Mouse (Mus musculus): ENCODE data around the gene Fam20a. TPM values are rescaled to one million over a fixed set of nuclear protein-coding genes. Genes with fewer than 3 reads are reported as not detected.
A peak's percentile ranks its signal among the peaks of the same experiment; 100 is the strongest.

Fam20a gene
- polyA plus RNA-seq, 1 experiment from 2014 or later: 1.2 TPM

DNA sequence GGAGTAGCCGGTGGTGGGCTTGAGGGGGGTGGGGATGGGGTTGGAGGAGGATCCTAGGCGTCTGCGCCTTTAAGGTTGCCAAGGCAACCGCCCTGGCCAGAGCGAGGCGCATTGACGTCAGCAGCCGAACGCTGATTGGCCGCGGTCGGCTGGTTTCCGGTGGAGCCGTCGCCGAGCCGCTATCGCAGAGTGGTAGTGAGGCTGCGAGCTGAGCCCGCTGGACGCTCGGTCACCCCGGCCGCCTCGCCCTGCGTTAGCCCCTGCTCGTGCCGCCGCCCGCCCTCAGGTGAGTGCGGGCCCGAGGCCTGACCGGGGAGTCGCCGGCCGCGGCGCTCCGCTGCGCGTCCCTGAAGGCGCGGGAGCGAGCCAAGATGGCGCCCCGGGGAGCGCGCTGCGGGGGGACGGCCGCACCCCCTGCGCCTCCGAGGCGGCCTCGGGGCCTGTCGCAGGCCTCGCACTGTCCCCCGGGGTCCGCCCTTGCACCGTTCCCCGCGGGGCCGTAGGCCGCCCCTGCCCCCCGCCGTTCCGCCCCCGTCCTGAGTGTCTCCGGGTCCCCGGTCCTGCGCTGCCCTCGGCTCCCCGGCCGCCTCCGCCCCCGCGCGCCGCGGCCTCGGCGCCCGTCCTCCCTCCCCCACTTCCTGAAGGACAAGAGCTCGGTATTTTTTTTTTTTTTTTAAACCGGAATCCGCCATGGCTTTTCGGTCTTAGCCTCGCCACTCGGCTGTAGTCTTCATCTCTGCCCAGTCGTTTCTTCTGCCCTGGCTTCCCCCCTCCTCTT is 71.1 kb downstream of the Fam20a start:
- H3K9me3 ChIP-seq (ENCODE audit: control insufficient read depth, low read depth, low read length): no peaks in the 10 kb centered on the region
- peak; percentile 95 for ATAC-seq (ENCODE audit: insufficient number of reproducible peaks, insufficient read depth, low FRiP score, low read depth)
- H3K9ac ChIP-seq (replicated peaks; ENCODE audit: low read depth, low read length): peak overlapping the region; percentile 79
- no peaks in the 10 kb centered on the region for H3K27me3 ChIP-seq (ENCODE audit: control insufficient read depth, insufficient read depth, low read length)
- peak overlapping the region; percentile 92 for H3K4me2 ChIP-seq (replicated peaks; ENCODE audit: low read depth, low read length)
- H3K36me3 ChIP-seq (ENCODE audit: control insufficient read depth, insufficient read depth, low read length): peaks cover 19% of the 10 kb centered on the region
- peak overlapping the region; percentile 96 for H3K27ac ChIP-seq (ENCODE audit: low read length)
- H3K4me1 ChIP-seq (ENCODE audit: control insufficient read depth, insufficient read depth, low read length): peaks cover 23% of the 10 kb centered on the region
- peak overlapping the region; percentile 92 for H3K4me3 ChIP-seq (ENCODE audit: low read depth, low read length)
- under 1% methylated on average over 70 of the region's 90 CpGs for WGBS

DNA sequence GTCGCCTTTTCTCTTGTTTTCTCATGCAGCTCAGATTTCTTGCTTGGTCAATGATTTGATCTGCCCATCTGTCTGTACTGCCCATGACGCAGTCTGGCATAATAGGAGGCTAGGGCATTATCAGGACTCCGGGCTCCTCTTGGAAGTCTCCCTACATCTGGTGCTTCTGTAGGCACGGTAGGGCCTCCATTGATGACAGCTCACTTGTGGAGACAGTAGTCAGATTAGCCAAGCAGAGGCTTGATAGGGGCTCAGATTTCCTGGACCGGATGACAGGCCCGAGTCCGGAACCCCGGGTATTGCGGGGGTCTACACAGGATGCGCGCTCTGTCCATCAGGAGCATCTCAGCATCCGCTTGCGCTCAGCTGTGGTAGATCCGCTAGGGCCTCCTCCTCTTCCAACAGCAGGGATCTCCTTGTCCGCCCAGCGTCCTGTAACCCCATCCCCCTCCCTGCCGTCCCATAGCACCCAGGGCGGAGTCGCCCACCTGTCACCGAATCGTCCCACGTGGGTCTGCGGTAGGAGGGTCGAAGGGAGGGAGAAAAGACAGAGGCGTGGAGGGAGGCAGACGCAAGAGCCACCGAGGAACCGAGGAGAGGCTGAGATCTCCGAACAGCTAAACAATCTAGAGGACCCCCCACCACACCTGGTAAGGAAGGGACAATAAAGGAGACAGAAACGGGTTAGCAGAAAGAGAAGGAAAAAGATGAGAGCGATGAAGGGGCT is 71.9 kb downstream of the Fam20a start:
- H3K9ac ChIP-seq (replicated peaks; ENCODE audit: low read depth, low read length): peak overlapping the region; percentile 79
- peak; percentile 73 for ATAC-seq (ENCODE audit: insufficient number of reproducible peaks, insufficient read depth, low FRiP score, low read depth)
- peak overlapping the region; percentile 92 for H3K4me3 ChIP-seq (ENCODE audit: low read depth, low read length)
- no peaks in the 10 kb centered on the region for H3K27me3 ChIP-seq (ENCODE audit: control insufficient read depth, insufficient read depth, low read length)
- 3% methylated on average over 31 of the region's 31 CpGs for WGBS
- H3K36me3 ChIP-seq (ENCODE audit: control insufficient read depth, insufficient read depth, low read length): peaks cover 16% of the 10 kb centered on the region
- H3K4me2 ChIP-seq (replicated peaks; ENCODE audit: low read depth, low read length): peak overlapping the region; percentile 85
- no peaks in the 10 kb centered on the region for H3K9me3 ChIP-seq (ENCODE audit: control insufficient read depth, low read depth, low read length)
- H3K4me1 ChIP-seq (ENCODE audit: control insufficient read depth, insufficient read depth, low read length): peaks cover 23% of the 10 kb centered on the region
- peak overlapping the region; percentile 96 for H3K27ac ChIP-seq (ENCODE audit: low read length)

DNA sequence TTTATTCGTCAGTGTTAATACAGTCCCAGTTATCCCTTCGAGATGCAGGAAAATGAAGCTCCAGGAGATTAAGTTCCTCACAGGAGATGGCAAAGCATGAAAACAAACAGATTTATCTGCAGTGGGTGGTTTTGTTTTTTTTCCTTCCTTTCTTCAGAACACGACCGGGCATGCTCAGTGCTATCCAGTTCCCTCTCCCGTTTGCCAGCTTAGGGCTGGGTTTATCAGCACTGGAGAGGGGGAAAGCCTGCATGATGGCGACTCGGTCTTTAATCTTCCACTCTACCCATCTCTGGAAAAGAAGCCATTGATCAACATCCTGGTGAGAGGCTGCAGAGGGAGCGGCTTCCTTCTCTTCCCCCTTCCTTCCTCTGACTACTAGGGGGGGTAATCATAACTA is 72.9 kb downstream of the Fam20a start, which contains the start of gene Prkar1a:
Prkar1a (plus strand) TSS at position 200 of the 400 bp plus-strand sequence.
- Histone ChIP-seq H3K4me3 (ENCODE audit: low read depth, low read length) (peak within 1 kb of the TSS; percentile 92), H3K27me3 (ENCODE audit: control insufficient read depth, insufficient read depth, low read length) (no peaks in the 10 kb centered on the region), H3K4me1 (ENCODE audit: control insufficient read depth, insufficient read depth, low read length) (peaks cover 23% of the 10 kb centered on the region), H3K27ac (ENCODE audit: low read length) (peak within 1 kb of the TSS; percentile 96), H3K9ac (replicated peaks; ENCODE audit: low read depth, low read length) (peak within 1 kb of the TSS; percentile 79), H3K4me2 (replicated peaks; ENCODE audit: low read depth, low read length) (peak within 1 kb of the TSS; percentile 85), H3K9me3 (ENCODE audit: control insufficient read depth, low read depth, low read length) (no peaks in the 10 kb centered on the region), H3K36me3 (ENCODE audit: control insufficient read depth, insufficient read depth, low read length) (peaks cover 6% of the 10 kb centered on the region)
- ATAC-seq (ENCODE audit: insufficient number of reproducible peaks, insufficient read depth, low FRiP score, low read depth): no peak
- 13% methylated on average over 8 of the region's 8 CpGs for WGBS

DNA sequence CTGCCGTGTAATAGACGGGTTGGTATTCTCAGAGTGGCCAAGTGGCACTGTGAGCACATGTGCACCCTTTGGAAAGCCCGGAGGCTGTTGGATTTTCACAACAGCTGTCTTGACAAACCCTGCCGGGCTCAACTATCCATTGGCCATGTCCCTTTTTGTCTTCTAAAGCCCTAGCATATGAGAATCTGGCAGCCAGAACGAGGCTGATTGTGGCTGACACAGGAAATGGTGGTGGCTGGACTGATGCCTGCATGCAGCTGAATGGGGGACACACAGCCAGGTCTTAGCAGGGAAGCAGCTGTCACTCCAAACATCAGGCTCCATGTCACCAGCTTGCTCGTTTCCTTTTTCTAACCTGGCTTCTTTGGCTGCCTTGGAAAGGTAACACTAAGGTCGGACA is 73.6 kb downstream of the Fam20a start:
- no peaks in the 10 kb centered on the region for H3K27me3 ChIP-seq (ENCODE audit: control insufficient read depth, insufficient read depth, low read length)
- no peaks in the 10 kb centered on the region; the same call in 1 of the 2 replicates for H3K36me3 ChIP-seq (ENCODE audit: control insufficient read depth, insufficient read depth, low read length)
- H3K4me1 ChIP-seq (ENCODE audit: control insufficient read depth, insufficient read depth, low read length): peaks cover 20% of the 10 kb centered on the region
- no peaks in the 10 kb centered on the region for H3K9me3 ChIP-seq (ENCODE audit: control insufficient read depth, low read depth, low read length)
- ATAC-seq (ENCODE audit: insufficient number of reproducible peaks, insufficient read depth, low FRiP score, low read depth): no peak
- WGBS: 48% methylated on average over 7 of the region's 7 CpGs
- no peak overlapping the region for H3K9ac ChIP-seq (replicated peaks; ENCODE audit: low read depth, low read length)
- no peak overlapping the region for H3K27ac ChIP-seq (ENCODE audit: low read length)
- no peak overlapping the region for H3K4me3 ChIP-seq (ENCODE audit: low read depth, low read length)
- no peak overlapping the region for H3K4me2 ChIP-seq (replicated peaks; ENCODE audit: low read depth, low read length)

DNA sequence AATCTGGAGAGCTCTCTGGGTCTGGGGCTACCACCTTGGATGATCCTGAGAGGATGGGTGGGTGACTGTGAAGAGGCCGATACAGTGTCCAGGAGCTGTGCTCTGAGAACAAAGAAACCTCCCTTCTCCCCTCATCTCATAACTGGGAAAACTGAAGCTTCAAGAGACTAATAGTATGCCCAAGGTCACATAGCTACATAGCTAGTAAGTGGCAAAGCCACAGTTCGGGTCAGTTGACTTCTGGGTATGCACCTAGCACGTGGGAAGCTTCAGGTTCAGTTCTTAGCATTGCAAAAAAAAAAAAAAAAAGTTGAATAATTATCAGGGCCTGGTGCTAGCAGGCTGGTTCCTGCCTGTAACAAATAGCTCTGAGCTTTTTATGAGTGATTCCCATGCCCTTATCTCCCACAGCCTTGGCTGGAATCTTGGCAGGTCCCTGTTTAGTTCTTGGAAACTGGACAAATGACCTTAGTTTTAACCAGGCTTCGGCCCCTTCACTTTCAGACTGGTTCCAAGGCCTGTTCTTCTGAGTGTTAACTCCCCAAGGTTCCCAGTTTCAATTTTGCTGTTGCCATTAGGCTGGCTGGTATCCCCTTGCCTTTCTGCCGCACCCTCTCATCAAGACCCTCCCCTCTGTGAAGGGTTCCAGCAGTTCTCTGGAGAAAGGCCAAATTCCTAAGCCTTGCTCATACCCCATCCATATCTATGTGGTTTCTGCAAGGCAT is 80.4 kb downstream of the Fam20a start:
- Histone ChIP-seq H3K27ac (ENCODE audit: low read length) (no peak overlapping the region), H3K4me1 (ENCODE audit: control insufficient read depth, insufficient read depth, low read length) (no peaks in the 10 kb centered on the region), H3K4me3 (ENCODE audit: low read depth, low read length) (no peak overlapping the region), H3K27me3 (ENCODE audit: control insufficient read depth, insufficient read depth, low read length) (no peaks in the 10 kb centered on the region), H3K9me3 (ENCODE audit: control insufficient read depth, low read depth, low read length) (no peaks in the 10 kb centered on the region), H3K9ac (replicated peaks; ENCODE audit: low read depth, low read length) (no peak overlapping the region), H3K4me2 (replicated peaks; ENCODE audit: low read depth, low read length) (no peak overlapping the region), H3K36me3 (ENCODE audit: control insufficient read depth, insufficient read depth, low read length) (no peaks in the 10 kb centered on the region)
- ATAC-seq (ENCODE audit: insufficient number of reproducible peaks, insufficient read depth, low FRiP score, low read depth): no peak
- WGBS: 69% methylated on average over 5 of the region's 5 CpGs

DNA sequence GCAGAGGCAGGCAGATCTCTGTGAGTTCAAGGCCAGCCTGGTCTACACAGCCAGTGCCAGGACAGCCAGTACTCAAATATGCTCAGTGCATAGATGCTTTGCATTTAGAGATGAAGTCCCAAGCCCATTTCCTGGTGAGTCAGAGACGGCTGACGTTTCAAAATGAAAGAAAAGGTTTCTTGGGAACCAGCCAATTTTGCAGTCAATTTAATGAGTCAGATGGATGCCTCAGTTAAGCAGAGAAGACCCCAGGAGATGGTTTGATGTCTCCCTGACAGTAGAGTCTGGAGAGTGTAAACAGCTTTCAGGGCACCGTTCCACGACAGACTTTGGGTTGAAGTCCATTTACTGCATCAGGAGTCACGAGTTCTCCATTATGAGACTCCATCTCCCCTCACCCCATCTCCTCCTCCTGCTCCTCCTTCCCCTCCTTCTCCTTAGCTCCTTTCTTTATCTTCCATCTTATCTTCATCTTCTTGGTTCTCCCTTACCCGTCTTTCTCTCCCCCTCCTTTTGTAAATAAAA is 86.1 kb downstream of the Fam20a start:
- Histone ChIP-seq H3K36me3 (ENCODE audit: control insufficient read depth, insufficient read depth, low read length) (no peaks in the 10 kb centered on the region), H3K9me3 (ENCODE audit: control insufficient read depth, low read depth, low read length) (no peaks in the 10 kb centered on the region), H3K27me3 (ENCODE audit: control insufficient read depth, insufficient read depth, low read length) (no peaks in the 10 kb centered on the region), H3K27ac (ENCODE audit: low read length) (no peak overlapping the region), H3K4me3 (ENCODE audit: low read depth, low read length) (no peak overlapping the region), H3K4me2 (replicated peaks; ENCODE audit: low read depth, low read length) (no peak overlapping the region), H3K9ac (replicated peaks; ENCODE audit: low read depth, low read length) (no peak overlapping the region), H3K4me1 (ENCODE audit: control insufficient read depth, insufficient read depth, low read length) (no peaks in the 10 kb centered on the region)
- no peak for ATAC-seq (ENCODE audit: insufficient number of reproducible peaks, insufficient read depth, low FRiP score, low read depth)
- WGBS: 40% methylated on average over 6 of the region's 6 CpGs

DNA sequence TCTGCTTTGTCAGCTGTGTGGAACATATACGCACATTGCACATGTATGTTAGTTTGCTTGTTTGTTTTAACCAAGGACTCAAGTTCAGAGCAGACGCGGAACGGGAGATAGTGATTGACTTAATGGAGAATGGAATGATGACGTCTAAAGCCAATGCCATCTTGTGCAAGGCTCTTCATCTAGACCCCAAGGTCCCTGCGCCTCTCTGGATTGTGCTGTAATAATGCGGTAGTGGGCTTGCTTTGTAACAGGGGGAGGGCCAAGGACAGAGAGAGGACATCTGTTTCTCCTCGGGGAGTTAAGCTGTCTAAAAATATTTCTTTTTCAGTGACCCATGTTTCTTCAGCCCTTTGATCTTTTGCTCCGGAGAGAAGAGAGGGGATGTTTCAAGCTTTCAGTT is 87.2 kb downstream of the Fam20a start:
- no peak overlapping the region for H3K27ac ChIP-seq (ENCODE audit: low read length)
- no peak overlapping the region for H3K4me3 ChIP-seq (ENCODE audit: low read depth, low read length)
- ATAC-seq (ENCODE audit: insufficient number of reproducible peaks, insufficient read depth, low FRiP score, low read depth): no peak
- no peak overlapping the region for H3K9ac ChIP-seq (replicated peaks; ENCODE audit: low read depth, low read length)
- H3K9me3 ChIP-seq (ENCODE audit: control insufficient read depth, low read depth, low read length): no peaks in the 10 kb centered on the region
- no peaks in the 10 kb centered on the region for H3K36me3 ChIP-seq (ENCODE audit: control insufficient read depth, insufficient read depth, low read length)
- no peaks in the 10 kb centered on the region for H3K27me3 ChIP-seq (ENCODE audit: control insufficient read depth, insufficient read depth, low read length)
- H3K4me2 ChIP-seq (replicated peaks; ENCODE audit: low read depth, low read length): no peak overlapping the region
- H3K4me1 ChIP-seq (ENCODE audit: control insufficient read depth, insufficient read depth, low read length): no peaks in the 10 kb centered on the region
- 66% methylated on average over 9 of the region's 9 CpGs for WGBS

DNA sequence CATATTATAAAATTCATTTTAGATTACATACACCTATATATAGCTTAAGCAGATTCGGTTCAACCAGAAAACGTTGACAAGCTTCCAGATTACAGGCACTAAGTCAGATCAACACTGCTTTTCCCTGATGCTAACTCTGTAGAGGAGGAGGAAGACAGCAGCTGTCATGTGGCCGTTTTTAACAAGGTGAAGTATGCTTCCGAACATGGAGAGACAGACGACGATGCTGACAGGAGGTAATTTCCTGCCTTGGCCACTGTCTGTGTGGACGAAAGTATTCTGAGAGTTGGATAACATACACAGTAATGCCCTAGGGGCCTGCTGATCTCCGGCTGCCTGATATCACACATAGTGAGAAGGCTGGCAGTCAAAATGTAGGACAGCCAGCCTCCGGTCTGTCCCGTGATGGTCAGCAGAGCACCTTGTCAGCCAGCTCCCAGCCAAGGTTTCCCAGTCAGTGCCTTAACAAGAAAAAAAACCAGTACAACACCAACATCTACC is 93.0 kb downstream of the Fam20a start:
- H3K9ac ChIP-seq (replicated peaks; ENCODE audit: low read depth, low read length): no peak overlapping the region
- H3K27ac ChIP-seq (ENCODE audit: low read length): no peak overlapping the region
- 58% methylated on average over 10 of the region's 10 CpGs for WGBS
- H3K9me3 ChIP-seq (ENCODE audit: control insufficient read depth, low read depth, low read length): no peaks in the 10 kb centered on the region
- H3K36me3 ChIP-seq (ENCODE audit: control insufficient read depth, insufficient read depth, low read length): no peaks in the 10 kb centered on the region
- no peak overlapping the region for H3K4me2 ChIP-seq (replicated peaks; ENCODE audit: low read depth, low read length)
- no peak overlapping the region for H3K4me3 ChIP-seq (ENCODE audit: low read depth, low read length)
- H3K4me1 ChIP-seq (ENCODE audit: control insufficient read depth, insufficient read depth, low read length): no peaks in the 10 kb centered on the region
- ATAC-seq (ENCODE audit: insufficient number of reproducible peaks, insufficient read depth, low FRiP score, low read depth): no peak
- H3K27me3 ChIP-seq (ENCODE audit: control insufficient read depth, insufficient read depth, low read length): no peaks in the 10 kb centered on the region

All from stomach, embryonic 14.5 days (tissue).